Mouse (Mus musculus): ENCODE results near the gene Pla2g5. TPM values are rescaled to one million over a fixed set of nuclear protein-coding genes. Genes with fewer than 3 reads are reported as not detected.
"Not testable (repeated sequence)": the region's sequence is repeated elsewhere in the genome, so short reads cannot be mapped to it uniquely, and the experiment has no call there.

The Pla2g5 gene
- 10.3 and 14.3 TPM in 2 replicates for polyA plus RNA-seq (2012; rRNA removed)

DNA sequence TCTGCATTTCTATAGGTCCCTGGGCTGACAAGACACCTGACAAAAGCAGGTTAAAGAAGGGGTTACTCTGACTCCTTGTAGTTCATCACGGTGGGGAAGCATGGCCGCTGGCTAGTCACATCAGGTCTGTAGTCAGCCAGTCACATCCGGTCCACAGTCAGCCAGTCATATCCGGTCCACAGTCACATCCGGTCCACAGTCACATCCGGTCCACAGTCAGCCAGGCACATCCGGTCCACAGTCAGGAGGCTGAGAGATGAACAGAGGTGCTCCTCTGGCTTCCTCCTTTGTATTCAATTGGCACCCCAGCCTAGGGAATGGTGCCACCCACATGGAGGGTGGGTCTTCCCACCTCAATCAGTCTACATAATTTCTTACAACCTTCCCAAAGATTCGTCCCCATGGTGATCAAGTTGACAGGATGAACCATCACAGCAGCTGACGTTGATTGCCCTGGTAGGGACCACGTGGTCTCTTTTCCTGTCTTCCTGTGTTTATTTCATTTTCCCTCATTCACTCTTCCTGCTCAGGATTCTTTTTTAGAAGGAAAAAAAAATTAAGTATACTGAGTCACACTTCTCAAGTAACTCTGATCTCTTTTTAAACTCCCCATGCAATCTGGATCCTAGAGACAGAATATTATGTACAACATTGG, at the start of gene Pla2g5:
TSS of gene Pla2g5 (minus strand) at position 139 of the 655 bp plus-strand sequence.
- TF ChIP-seq POLR2A (IDR thresholded peaks at IDR 0.05; ENCODE audit: control insufficient read depth, low read depth, low read length): peak; percentile 62; the same call in 1 of the 2 replicates
- TF ChIP-seq CTCF (IDR thresholded peaks at IDR 0.05; ENCODE audit: control insufficient read depth, insufficient read depth, insufficient replicate concordance, low read depth, low read length): no peak
- Histone ChIP-seq H3K4me1 (ENCODE audit: control insufficient read depth, insufficient read depth, low read length) (peaks cover 3% of the 10 kb centered on the region), H3K27me3 (ENCODE audit: control insufficient read depth, insufficient read depth, low read length) (no peaks in the 10 kb centered on the region), H3K27ac (ENCODE audit: control insufficient read depth, insufficient read depth, low read depth, low read length) (no peak within 1 kb of the TSS), H3K36me3 (ENCODE audit: control insufficient read depth, insufficient read depth, low read length) (no peaks in the 10 kb centered on the region), H3K4me3 (ENCODE audit: control insufficient read depth, low read depth, low read length) (peak within 1 kb of the TSS; percentile 61)

DNA sequence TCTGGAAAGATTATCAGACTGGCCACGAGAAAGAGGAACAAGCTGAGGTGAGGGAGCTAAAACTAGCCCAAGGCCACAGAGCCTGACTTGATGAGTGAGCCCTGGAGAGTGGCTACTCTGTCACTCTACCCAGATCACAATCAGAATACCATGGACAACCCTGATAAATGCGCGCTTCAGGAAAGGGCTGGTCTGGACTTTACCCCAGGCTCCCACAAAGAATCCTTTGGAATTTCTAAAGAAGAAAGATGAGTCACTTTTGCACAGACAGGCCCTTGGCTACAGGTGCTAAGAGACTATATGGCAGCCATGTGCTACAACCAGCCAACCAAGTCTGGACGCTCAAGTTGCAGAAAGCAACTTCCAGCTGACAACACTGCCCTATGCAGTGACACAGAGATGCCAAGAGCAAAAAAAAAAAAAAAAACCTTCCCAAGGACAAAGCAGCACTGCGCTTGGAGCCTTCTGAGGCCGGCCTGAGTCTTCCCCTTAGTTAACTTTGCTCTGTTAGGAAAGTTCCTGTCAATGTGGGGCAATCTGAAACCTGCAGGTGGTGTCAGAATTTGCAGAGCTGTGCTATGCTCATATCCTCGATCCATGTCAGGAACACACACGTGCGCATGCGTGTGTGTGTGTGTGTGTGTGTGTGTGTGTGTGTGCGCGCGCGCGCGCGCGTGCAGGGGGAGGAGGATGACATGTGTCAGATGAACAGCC, 42.5 kb upstream of the Pla2g5 start:
- TF ChIP-seq POLR2A (IDR thresholded peaks at IDR 0.05; ENCODE audit: control insufficient read depth, low read depth, low read length) (no peak), CTCF (IDR thresholded peaks at IDR 0.05; ENCODE audit: control insufficient read depth, insufficient read depth, insufficient replicate concordance, low read depth, low read length) (no peak)
- peaks cover 7% of the 10 kb centered on the region; the same call in 1 of the 2 replicates for H3K36me3 ChIP-seq (ENCODE audit: control insufficient read depth, insufficient read depth, low read length)
- no peak overlapping the region for H3K4me3 ChIP-seq (ENCODE audit: control insufficient read depth, low read depth, low read length)

DNA sequence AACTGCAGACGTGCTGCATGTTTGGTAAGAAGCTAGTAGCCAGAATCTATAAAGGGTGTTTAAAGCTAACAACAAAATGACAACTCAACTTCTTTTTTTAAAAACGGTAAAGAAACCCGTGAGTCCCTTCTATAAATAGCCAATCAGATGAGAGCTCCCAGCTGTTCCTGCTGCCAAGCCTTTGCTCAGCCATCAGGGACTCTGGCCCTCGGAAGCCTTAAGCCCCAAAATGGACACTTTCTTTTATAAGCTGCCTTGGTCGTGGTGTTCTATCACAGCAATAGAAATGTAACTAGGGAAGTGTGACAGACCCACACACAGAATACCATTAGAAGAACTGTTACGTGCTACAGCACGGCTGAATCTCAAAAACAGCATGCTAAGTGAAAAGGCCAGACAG, 36.1 kb upstream of the Pla2g5 start:
- TF ChIP-seq POLR2A (IDR thresholded peaks at IDR 0.05; ENCODE audit: control insufficient read depth, low read depth, low read length) (no peak), CTCF (IDR thresholded peaks at IDR 0.05; ENCODE audit: control insufficient read depth, insufficient read depth, insufficient replicate concordance, low read depth, low read length) (no peak)
- no peak overlapping the region for H3K27ac ChIP-seq (ENCODE audit: control insufficient read depth, insufficient read depth, low read depth, low read length)
- no peaks in the 10 kb centered on the region for H3K4me1 ChIP-seq (ENCODE audit: control insufficient read depth, insufficient read depth, low read length)
- no peak overlapping the region for H3K4me3 ChIP-seq (ENCODE audit: control insufficient read depth, low read depth, low read length)
- peaks cover 8% of the 10 kb centered on the region for H3K36me3 ChIP-seq (ENCODE audit: control insufficient read depth, insufficient read depth, low read length)
- no peaks in the 10 kb centered on the region for H3K27me3 ChIP-seq (ENCODE audit: control insufficient read depth, insufficient read depth, low read length)

More for the DNA sequence above, 42.5 kb upstream of the Pla2g5 start:
- Histone ChIP-seq H3K27me3 (ENCODE audit: control insufficient read depth, insufficient read depth, low read length) (no peaks in the 10 kb centered on the region), H3K4me1 (ENCODE audit: control insufficient read depth, insufficient read depth, low read length) (no peaks in the 10 kb centered on the region; the same call in 1 of the 2 replicates), H3K27ac (ENCODE audit: control insufficient read depth, insufficient read depth, low read depth, low read length) (no peak overlapping the region)

DNA sequence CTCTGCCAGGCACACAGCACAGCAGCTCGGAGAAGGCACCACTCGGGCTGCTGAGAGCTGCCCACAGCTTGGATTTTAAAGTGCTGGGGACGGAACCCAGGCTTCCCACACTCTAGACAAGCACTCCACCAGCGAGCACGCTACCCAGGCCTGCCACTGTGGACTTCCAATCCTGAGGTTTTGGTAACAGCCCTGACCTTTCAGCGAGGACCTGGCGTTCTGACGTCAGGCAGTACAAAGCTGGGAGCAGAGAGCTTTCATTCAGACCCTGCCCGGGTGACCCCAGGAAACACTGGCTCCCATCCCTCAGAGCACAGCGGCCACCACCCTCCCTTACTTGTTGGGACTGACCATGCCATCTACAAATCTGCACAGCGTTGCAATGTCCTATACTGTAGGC, 30.5 kb upstream of the Pla2g5 start:
- H3K4me1 ChIP-seq (ENCODE audit: control insufficient read depth, insufficient read depth, low read length); H3K36me3 ChIP-seq (ENCODE audit: control insufficient read depth, insufficient read depth, low read length); H3K4me3 ChIP-seq (ENCODE audit: control insufficient read depth, low read depth, low read length); H3K27me3 ChIP-seq (ENCODE audit: control insufficient read depth, insufficient read depth, low read length); H3K27ac ChIP-seq (ENCODE audit: control insufficient read depth, insufficient read depth, low read depth, low read length): not testable (repeated sequence)

DNA sequence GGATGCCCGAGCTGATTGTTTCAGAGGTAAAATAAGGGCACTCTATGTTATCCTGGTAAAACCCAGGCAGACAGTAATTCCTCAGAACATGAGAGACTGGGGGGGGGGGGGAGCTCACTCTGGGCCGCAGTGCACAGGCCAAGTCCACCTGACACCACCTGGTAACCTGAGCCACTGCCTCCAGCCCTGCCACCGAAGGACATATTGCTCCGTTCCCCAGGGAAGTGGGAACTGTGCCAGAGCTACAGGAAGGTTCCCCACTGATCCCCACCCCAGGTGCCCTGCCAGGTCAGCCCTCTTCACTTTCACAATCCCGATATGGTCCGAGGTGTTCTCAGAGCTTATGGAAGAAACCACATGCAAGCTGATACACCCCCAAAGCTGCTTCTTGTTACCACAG, 29.4 kb upstream of the Pla2g5 start:
- H3K36me3 ChIP-seq (ENCODE audit: control insufficient read depth, insufficient read depth, low read length): peaks cover 1% of the 10 kb centered on the region; the same call in 1 of the 2 replicates

DNA sequence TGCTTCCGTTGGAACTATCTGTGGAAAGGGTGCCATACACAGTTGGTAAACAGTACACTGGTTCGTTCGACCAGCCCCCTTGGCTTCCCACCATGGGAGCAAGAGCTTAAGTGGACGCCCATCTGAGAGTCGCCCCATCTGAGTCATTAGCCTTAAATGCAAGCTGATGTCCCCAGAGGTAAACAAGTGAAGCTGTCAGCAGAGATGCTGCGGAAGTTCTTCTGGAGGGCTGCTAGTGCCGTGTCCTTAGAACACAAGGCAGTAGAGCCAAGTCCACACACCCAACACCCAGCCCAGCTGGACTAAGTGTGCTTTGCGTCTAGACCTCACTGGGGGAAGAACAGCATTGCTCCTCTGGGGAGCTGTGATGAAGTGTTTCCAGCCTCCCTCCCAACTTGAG, 26.4 kb upstream of the Pla2g5 start:
- Histone ChIP-seq H3K4me1 (ENCODE audit: control insufficient read depth, insufficient read depth, low read length) (no peaks in the 10 kb centered on the region), H3K4me3 (ENCODE audit: control insufficient read depth, low read depth, low read length) (no peak overlapping the region), H3K27ac (ENCODE audit: control insufficient read depth, insufficient read depth, low read depth, low read length) (no peak overlapping the region), H3K27me3 (ENCODE audit: control insufficient read depth, insufficient read depth, low read length) (no peaks in the 10 kb centered on the region), H3K36me3 (ENCODE audit: control insufficient read depth, insufficient read depth, low read length) (no peaks in the 10 kb centered on the region; the same call in 1 of the 2 replicates)
- TF ChIP-seq CTCF (IDR thresholded peaks at IDR 0.05; ENCODE audit: control insufficient read depth, insufficient read depth, insufficient replicate concordance, low read depth, low read length) (no peak), POLR2A (IDR thresholded peaks at IDR 0.05; ENCODE audit: control insufficient read depth, low read depth, low read length) (no peak)

More for the DNA sequence above, 29.4 kb upstream of the Pla2g5 start:
- H3K27me3 ChIP-seq (ENCODE audit: control insufficient read depth, insufficient read depth, low read length): no peaks in the 10 kb centered on the region
- TF ChIP-seq CTCF (IDR thresholded peaks at IDR 0.05; ENCODE audit: control insufficient read depth, insufficient read depth, insufficient replicate concordance, low read depth, low read length) (no peak), POLR2A (IDR thresholded peaks at IDR 0.05; ENCODE audit: control insufficient read depth, low read depth, low read length) (no peak)
- H3K4me1 ChIP-seq (ENCODE audit: control insufficient read depth, insufficient read depth, low read length): no peaks in the 10 kb centered on the region
- H3K27ac ChIP-seq (ENCODE audit: control insufficient read depth, insufficient read depth, low read depth, low read length): no peak overlapping the region
- no peak overlapping the region for H3K4me3 ChIP-seq (ENCODE audit: control insufficient read depth, low read depth, low read length)

DNA sequence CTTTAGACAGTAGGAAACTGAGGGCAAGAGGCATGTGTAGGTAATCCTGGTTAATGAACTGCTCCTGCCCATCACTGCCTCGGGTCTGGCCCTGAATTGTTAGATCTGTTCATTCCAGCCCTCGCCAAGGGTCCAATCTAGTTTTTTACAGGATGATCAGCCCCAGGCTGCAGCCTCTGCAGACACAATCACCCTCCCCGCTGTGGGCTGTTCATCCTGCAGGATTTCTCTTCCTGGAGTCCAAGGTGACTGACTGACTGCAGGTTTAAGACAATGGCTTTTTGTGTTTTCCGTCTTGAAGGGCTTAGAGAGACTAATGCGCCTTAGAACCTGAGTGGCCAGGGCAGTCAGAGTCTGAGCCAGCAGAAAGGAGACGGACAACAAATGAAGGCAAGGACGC, 25.9 kb upstream of the Pla2g5 start:
- TF ChIP-seq CTCF (IDR thresholded peaks at IDR 0.05; ENCODE audit: control insufficient read depth, insufficient read depth, insufficient replicate concordance, low read depth, low read length) (no peak), POLR2A (IDR thresholded peaks at IDR 0.05; ENCODE audit: control insufficient read depth, low read depth, low read length) (no peak)
- Histone ChIP-seq H3K27ac (ENCODE audit: control insufficient read depth, insufficient read depth, low read depth, low read length) (no peak overlapping the region), H3K27me3 (ENCODE audit: control insufficient read depth, insufficient read depth, low read length) (no peaks in the 10 kb centered on the region), H3K36me3 (ENCODE audit: control insufficient read depth, insufficient read depth, low read length) (no peaks in the 10 kb centered on the region; the same call in 1 of the 2 replicates), H3K4me3 (ENCODE audit: control insufficient read depth, low read depth, low read length) (no peak overlapping the region), H3K4me1 (ENCODE audit: control insufficient read depth, insufficient read depth, low read length) (no peaks in the 10 kb centered on the region)
